Mouse (Mus musculus): ENCODE data around the gene Gm8764.
"Not testable (repeated sequence)": the region's sequence is repeated elsewhere in the genome, so short reads cannot be mapped to it uniquely, and the experiment has no call there.

DNA sequence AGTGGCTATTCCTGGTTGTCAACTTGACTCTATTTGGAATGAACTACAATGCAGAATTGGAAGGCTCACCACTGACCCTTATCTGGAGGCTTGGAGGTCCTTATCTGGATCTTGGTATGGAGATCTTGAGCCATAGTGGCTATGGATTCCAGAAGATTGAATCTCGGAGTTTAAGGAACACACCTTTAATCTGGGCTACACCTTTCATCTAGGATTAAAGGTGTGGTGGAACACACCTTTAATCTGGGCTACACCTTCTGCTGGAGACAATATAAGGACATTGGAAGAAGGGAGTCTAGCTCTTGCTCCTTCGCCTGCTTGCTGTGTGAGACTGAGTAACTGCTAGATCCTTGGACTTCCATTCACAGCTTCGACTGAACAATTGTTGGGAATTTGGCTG lies 17.1 kb upstream of the Gm8764 start, which contains the start of gene Gm21293:
- TF ChIP-seq CTCF (IDR thresholded peaks at IDR 0.05; ENCODE audit: borderline replicate concordance, control insufficient read depth, extremely low read depth, insufficient read depth, low read length, poor library complexity); POLR2A (IDR thresholded peaks at IDR 0.05; ENCODE audit: control insufficient read depth, extremely low read depth, insufficient read depth, low read length, poor library complexity): not testable (repeated sequence)
